ENCODE assay signal across 28 mouse cellular contexts in the genomic region with DNA sequence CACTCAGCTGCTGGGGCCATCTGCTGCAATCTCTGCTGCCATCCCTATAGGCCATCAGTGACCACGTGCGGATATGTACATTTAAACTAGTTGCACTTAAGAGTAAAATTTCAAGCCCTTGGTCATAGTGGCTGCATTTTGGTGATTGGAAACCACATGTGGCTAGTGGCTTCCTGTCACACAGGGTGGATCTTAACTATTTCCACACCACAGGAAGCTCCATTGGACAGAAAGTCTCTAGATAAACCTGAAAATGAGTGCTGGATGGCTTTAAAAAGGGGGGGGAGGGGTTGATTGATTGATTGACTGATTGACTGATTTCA. TPM values are rescaled to one million over a fixed set of nuclear protein-coding genes. Genes with fewer than 3 reads are reported as not detected.
A peak's percentile ranks its signal among the peaks of the same experiment; 100 is the strongest.
DNase-seq lines count a peak whose midpoint lies in the region; ATAC-seq and TF ChIP-seq lines count a peak whose summit lies in the region.
"Had no signal": no experiment of that assay in that cellular context is flagged by ENCODE, and none has a peak within 500 bp of the region (broad histone marks: within the 10 kb centered on the region; RNA-seq: fewer than 3 reads in every experiment).

No protein-coding gene starts in this region.

- H3K9ac ChIP-seq in stomach, embryonic 16.5 days (ENCODE audit: low read length) = no peak overlapping the region
- no peak overlapping the region for H3K9ac ChIP-seq in hindbrain, postnatal 0 days (replicated peaks; ENCODE audit: low read length)
- H3K9ac ChIP-seq: forebrain, postnatal 0 days; liver, embryonic 15.5 days; lung, embryonic 15.5 days; midbrain, embryonic 12.5 days had no signal

- peak; percentile 37 to 39; a peak in 1 of 4 replicates for ATAC-seq in hematopoietic stem cell, adult 5-6 weeks (replicated peaks in 1 of 2; ENCODE audit: insufficient read depth in 1 of 2, low FRiP score in 2 of 2, low TSS enrichment in 1 of 2, low read depth in 1 of 2, poor library complexity in 2 of 2, severe bottlenecking in 2 of 2)
- ATAC-seq in stomach, embryonic 16.5 days (ENCODE audit: insufficient read depth, low FRiP score) = no peak
- no peak for ATAC-seq in hindbrain, postnatal 0 days
- ATAC-seq: forebrain, postnatal 0 days; hindbrain, embryonic 16.5 days had no signal

- no peak for TF ChIP-seq CTCF in C2C12 (IDR thresholded peaks at IDR 0.05; ENCODE audit: control insufficient read depth, insufficient read depth, insufficient read length)
- no peak for TF ChIP-seq CTCF in hindbrain, postnatal 0 days (IDR thresholded peaks at IDR 0.05; ENCODE audit: low read depth)

- H3K79me3 ChIP-seq in C2C12 (ENCODE audit: low read depth) = peaks cover 69% of the 10 kb centered on the region

- H3K27me3 ChIP-seq in C2C12 (ENCODE audit: control insufficient read depth, insufficient read depth, insufficient read length) = no peaks in the 10 kb centered on the region
- peaks cover 57% of the 10 kb centered on the region for H3K27me3 ChIP-seq in megakaryocyte, embryonic 14.5 days (replicated peaks)
- no peaks in the 10 kb centered on the region for H3K27me3 ChIP-seq in stomach, embryonic 16.5 days (ENCODE audit: control insufficient read depth, insufficient read depth, low read length)
- no peaks in the 10 kb centered on the region for H3K27me3 ChIP-seq in hindbrain, postnatal 0 days (ENCODE audit: insufficient read depth, low read length)
- H3K27me3 ChIP-seq: CH12.LX; liver, embryonic 15.5 days; lung, embryonic 15.5 days had no signal

- H3K4me3 ChIP-seq in C2C12 (ENCODE audit: insufficient read depth, poor library complexity, severe bottlenecking) = no peak overlapping the region
- peak overlapping the region; percentile 54 for H3K4me3 ChIP-seq in megakaryocyte, embryonic 14.5 days (replicated peaks)
- no peak overlapping the region for H3K4me3 ChIP-seq in stomach, embryonic 16.5 days (replicated peaks; ENCODE audit: low read length)
- no peak overlapping the region for H3K4me3 ChIP-seq in hindbrain, postnatal 0 days (ENCODE audit: low read length)
- H3K4me3 ChIP-seq: embryonic facial prominence, embryonic 10.5 days; forebrain, embryonic 10.5 days; heart, embryonic 10.5 days; limb, embryonic 10.5 days; liver, embryonic 15.5 days; lung, embryonic 15.5 days; midbrain, embryonic 12.5 days had no signal

- H3K9me3 ChIP-seq in megakaryocyte, embryonic 14.5 days = no peaks in the 10 kb centered on the region
- no peaks in the 10 kb centered on the region for H3K9me3 ChIP-seq in stomach, embryonic 16.5 days (replicated peaks; ENCODE audit: control insufficient read depth, low read length)
- no peaks in the 10 kb centered on the region for H3K9me3 ChIP-seq in hindbrain, postnatal 0 days (ENCODE audit: low read length)
- H3K9me3 ChIP-seq: embryonic facial prominence, embryonic 10.5 days; forebrain, embryonic 10.5 days; heart, embryonic 10.5 days; limb, embryonic 10.5 days; liver, embryonic 15.5 days; lung, embryonic 15.5 days; midbrain, embryonic 12.5 days had no signal

- no peak overlapping the region for H3ac ChIP-seq in C2C12 (ENCODE audit: control insufficient read depth, insufficient read length, low read depth)

- no peak overlapping the region for H3K4me2 ChIP-seq in stomach, embryonic 16.5 days (ENCODE audit: low read depth, low read length)
- no peak overlapping the region for H3K4me2 ChIP-seq in hindbrain, postnatal 0 days (ENCODE audit: low read depth, low read length)
- H3K4me2 ChIP-seq: liver, embryonic 15.5 days; lung, embryonic 15.5 days; midbrain, embryonic 12.5 days had no signal

- H3K27ac ChIP-seq in stomach, embryonic 16.5 days (ENCODE audit: low read length) = peak overlapping the region; percentile 88
- no peak overlapping the region for H3K27ac ChIP-seq in hindbrain, postnatal 0 days
- H3K27ac ChIP-seq: embryonic facial prominence, embryonic 10.5 days; forebrain, embryonic 10.5 days; heart, embryonic 10.5 days; limb, embryonic 10.5 days; liver, embryonic 15.5 days; lung, embryonic 15.5 days; macrophage; midbrain, embryonic 12.5 days had no signal

- DNase-seq in kidney, postnatal 25 days = no peak
- DNase-seq in ovary, postnatal 14 days (ENCODE audit: low spot score) = no peak
- no peak for DNase-seq in hindbrain, postnatal 0 days (ENCODE audit: low spot score)
- DNase-seq: adrenal gland, adult 2 months; cerebellum, adult 11 months; cerebellum, adult 9-11 months; forebrain, postnatal 0 days; heart, postnatal 4 days; kidney, adult 2 months; kidney, postnatal 14 days; layer of hippocampus, postnatal 36 days; liver; right cerebral cortex, postnatal 14 days; spleen, adult 18-20 months had no signal

- 74% methylated on average over 2 of the region's 2 CpGs for WGBS in stomach, embryonic 16.5 days
- WGBS in hindbrain, postnatal 0 days = 81% methylated on average over 2 of the region's 2 CpGs

- H3K4me1 ChIP-seq in megakaryocyte, embryonic 14.5 days = peaks cover 13% of the 10 kb centered on the region
- H3K4me1 ChIP-seq in stomach, embryonic 16.5 days (ENCODE audit: control insufficient read depth, insufficient read depth, low read length) = peaks cover 37% of the 10 kb centered on the region
- no peaks in the 10 kb centered on the region for H3K4me1 ChIP-seq in hindbrain, postnatal 0 days (ENCODE audit: insufficient read depth, low read length)
- H3K4me1 ChIP-seq: midbrain, embryonic 12.5 days had no signal

- peaks cover 89% of the 10 kb centered on the region for H3K79me2 ChIP-seq in C2C12 (ENCODE audit: control insufficient read depth, insufficient read depth)

- H3K36me3 ChIP-seq in C2C12 (ENCODE audit: control insufficient read depth, insufficient read depth) = peaks cover 20% of the 10 kb centered on the region
- H3K36me3 ChIP-seq in megakaryocyte, embryonic 14.5 days (replicated peaks; ENCODE audit: low read length) = no peaks in the 10 kb centered on the region
- H3K36me3 ChIP-seq in stomach, embryonic 16.5 days (ENCODE audit: control insufficient read depth, insufficient read depth, low read length) = no peaks in the 10 kb centered on the region
- H3K36me3 ChIP-seq in hindbrain, postnatal 0 days (ENCODE audit: insufficient read depth, low read length) = no peaks in the 10 kb centered on the region
- H3K36me3 ChIP-seq: embryonic facial prominence, embryonic 10.5 days; forebrain, embryonic 10.5 days; heart, embryonic 10.5 days; limb, embryonic 10.5 days; liver, embryonic 15.5 days; lung, embryonic 15.5 days; midbrain, embryonic 12.5 days had no signal

TF ChIP-seq in C2C12, 6 proteins besides CTCF, POLR2A, EP300 and RAD21:
- TF ChIP-seq MAX (IDR thresholded peaks at IDR 0.05) = peak; percentile 43
- TF ChIP-seq MYOD1 (IDR thresholded peaks at IDR 0.05; ENCODE audit: control insufficient read depth, insufficient read length, low read depth) = peak; percentile 84
- TF ChIP-seq USF1 (IDR thresholded peaks at IDR 0.05; ENCODE audit: low read depth) = peak; percentile 79
- no peak for TF ChIP-seq CEBPB (IDR thresholded peaks at IDR 0.05; ENCODE audit: low read depth)
- TF ChIP-seq FOSL1 (IDR thresholded peaks at IDR 0.05; ENCODE audit: insufficient read depth, low read length, poor library complexity, severe bottlenecking) = no peak

RNA-seq across cellular contexts. Expression of a gene that starts 9.7 kb away (rescaled TPM):
- 125 TPM for polyA plus RNA-seq in C2C12 (2012; fragmentation: generic; extraction: Trizol)
- total RNA-seq in hematopoietic stem cell, adult 5-6 weeks (2017) = 36.2 and 46.1 TPM in 2 replicates
- polyA plus RNA-seq in megakaryocyte, embryonic 14.5 days (2012; ENCODE audit: insufficient read depth, low replicate concordance) = 6.2 TPM in 1 of 2 replicates, not detected in the other
- 22.5 and 23.3 TPM in 2 replicates for polyA plus RNA-seq in stomach, embryonic 16.5 days (2015; fragmentation: Nextera tagmentation; extraction: Ambion mirVana)
- 3.7 and 4.2 TPM in 2 replicates for total RNA-seq in hindbrain, postnatal 0 days (2014; rRNA removed)
- polyA plus RNA-seq in hindbrain, postnatal 0 days (2015; fragmentation: Nextera tagmentation; extraction: Ambion mirVana) = 1.4 and 2.6 TPM in 2 replicates

RNA-seq across cellular contexts. Expression of a gene that starts 21.1 kb away (rescaled TPM):
- polyA plus RNA-seq in C2C12 (2012; fragmentation: generic; extraction: Trizol) = 11.7 TPM
- 49.6 and 54.0 TPM in 2 replicates for total RNA-seq in hematopoietic stem cell, adult 5-6 weeks (2017)
- 3.4 TPM in 1 of 2 replicates, not detected in the other for polyA plus RNA-seq in megakaryocyte, embryonic 14.5 days (2012; ENCODE audit: insufficient read depth, low replicate concordance)
- polyA plus RNA-seq in stomach, embryonic 16.5 days (2015; fragmentation: Nextera tagmentation; extraction: Ambion mirVana) = 23.0 and 25.7 TPM in 2 replicates
- 2.3 and 6.6 TPM in 2 replicates for total RNA-seq in hindbrain, postnatal 0 days (2014; rRNA removed)
- 2.5 and 3.8 TPM in 2 replicates for polyA plus RNA-seq in hindbrain, postnatal 0 days (2015; fragmentation: Nextera tagmentation; extraction: Ambion mirVana)

Comparison
In these comparisons a context has a peak if more than half of its experiments do, and no peak if none do; other contexts are left out.
1. ATAC-seq: peak in hematopoietic stem cell, adult 5-6 weeks (2 of 2); none in stomach, embryonic 16.5 days (single experiment) and hindbrain, postnatal 0 days (single experiment).